Mouse (Mus musculus) small intestine, adult 2 months (tissue): ENCODE data around the gene Magix.

Experiments
- CTCF ChIP-seq: fragments of 200-500 bp; IDR thresholded peaks from 2 replicates; pipeline ENCODE4 v1.5.1; 2012; ENCODE audit warnings: low read depth, mild to moderate bottlenecking, control low read depth, inconsistent platforms, low read length, moderate library complexity, mixed read lengths; ENCODE audit not compliant: insufficient replicate concordance, insufficient read length; ENCODE audit errors: extremely low read depth
- POLR2A ChIP-seq: fragments of 200-500 bp; IDR thresholded peaks from 2 replicates; pipeline ENCODE4 v1.6.1; 2012; ENCODE audit warnings: low read depth, mild to moderate bottlenecking, control low read depth, inconsistent platforms, low read length, moderate library complexity

GRCm38 (mm10) chrX:7692862-7693261 lies 11.8 kb upstream of the Magix start:
- TF ChIP-seq CTCF (no peak), POLR2A (no peak)
